Mouse (Mus musculus): Measurements from ENCODE around the gene Csrp1. TPM values are rescaled to one million over a fixed set of nuclear protein-coding genes. Genes with fewer than 3 reads are reported as not detected.

Gene Csrp1
- polyA plus RNA-seq, 2 experiments: 102 to 123 TPM

GRCm38 (mm10) chr1:135673423-135673822 lies 46.4 kb upstream of the Csrp1 start:
- Histone ChIP-seq H3K36me3 (ENCODE audit: control insufficient read depth, insufficient read depth, low read length) (no peaks in the 10 kb centered on the region), H3K9me3 (ENCODE audit: control insufficient read depth, low read length) (no peaks in the 10 kb centered on the region), H3K27ac (replicated peaks; ENCODE audit: low read depth, low read length) (no peak overlapping the region), H3K9ac (ENCODE audit: low read depth, low read length, severe bottlenecking) (no peak overlapping the region), H3K27me3 (ENCODE audit: control insufficient read depth, insufficient read depth, low read length) (no peaks in the 10 kb centered on the region), H3K4me2 (replicated peaks; ENCODE audit: low read depth, low read length, severe bottlenecking) (no peak overlapping the region), H3K4me1 (ENCODE audit: control insufficient read depth, insufficient read depth, low read length) (peaks cover 18% of the 10 kb centered on the region), H3K4me3 (replicated peaks; ENCODE audit: low read length) (no peak overlapping the region)
- ATAC-seq (ENCODE audit: low FRiP score, low read depth): no peak
- DNase-seq (ENCODE audit: low spot score): no peak
- no peak for TF ChIP-seq POLR2A (IDR thresholded peaks at IDR 0.05; ENCODE audit: borderline replicate concordance, extremely low read depth, insufficient read depth, insufficient read length)
- WGBS: 75% methylated on average over 14 of the region's 14 CpGs

GRCm38 (mm10) chr1:135675449-135676129 lies 44.3 kb upstream of the Csrp1 start:
- no peak for ATAC-seq (ENCODE audit: low FRiP score, low read depth)
- Histone ChIP-seq H3K9ac (ENCODE audit: low read depth, low read length, severe bottlenecking) (no peak overlapping the region), H3K4me1 (ENCODE audit: control insufficient read depth, insufficient read depth, low read length) (no peaks in the 10 kb centered on the region), H3K27me3 (ENCODE audit: control insufficient read depth, insufficient read depth, low read length) (no peaks in the 10 kb centered on the region), H3K4me2 (replicated peaks; ENCODE audit: low read depth, low read length, severe bottlenecking) (no peak overlapping the region), H3K9me3 (ENCODE audit: control insufficient read depth, low read length) (no peaks in the 10 kb centered on the region), H3K4me3 (replicated peaks; ENCODE audit: low read length) (no peak overlapping the region), H3K27ac (replicated peaks; ENCODE audit: low read depth, low read length) (no peak overlapping the region), H3K36me3 (ENCODE audit: control insufficient read depth, insufficient read depth, low read length) (no peaks in the 10 kb centered on the region)
- 61% methylated on average over 11 of the region's 11 CpGs for WGBS
- DNase-seq (ENCODE audit: low spot score): no peak
- TF ChIP-seq POLR2A (IDR thresholded peaks at IDR 0.05; ENCODE audit: borderline replicate concordance, extremely low read depth, insufficient read depth, insufficient read length): no peak

- no peak overlapping the region for H3K27ac ChIP-seq (replicated peaks; ENCODE audit: low read depth, low read length)
- no peaks in the 10 kb centered on the region for H3K36me3 ChIP-seq (ENCODE audit: control insufficient read depth, insufficient read depth, low read length)
- no peak overlapping the region for H3K4me3 ChIP-seq (replicated peaks; ENCODE audit: low read length)
- H3K9ac ChIP-seq (ENCODE audit: low read depth, low read length, severe bottlenecking): no peak overlapping the region
- H3K4me2 ChIP-seq (replicated peaks; ENCODE audit: low read depth, low read length, severe bottlenecking): no peak overlapping the region
- H3K9me3 ChIP-seq (ENCODE audit: control insufficient read depth, low read length): no peaks in the 10 kb centered on the region
- no peaks in the 10 kb centered on the region for H3K27me3 ChIP-seq (ENCODE audit: control insufficient read depth, insufficient read depth, low read length)
- no peak for DNase-seq (ENCODE audit: low spot score)
- ATAC-seq (ENCODE audit: low FRiP score, low read depth): no peak
- H3K4me1 ChIP-seq (ENCODE audit: control insufficient read depth, insufficient read depth, low read length): no peaks in the 10 kb centered on the region
- TF ChIP-seq POLR2A (IDR thresholded peaks at IDR 0.05; ENCODE audit: borderline replicate concordance, extremely low read depth, insufficient read depth, insufficient read length): no peak
- 87% methylated on average over 10 of the region's 10 CpGs for WGBS
Observed at GRCm38 (mm10) chr1:135676247-135676646, 43.6 kb upstream of the Csrp1 start.

- Histone ChIP-seq H3K36me3 (ENCODE audit: control insufficient read depth, insufficient read depth, low read length) (no peaks in the 10 kb centered on the region), H3K27ac (replicated peaks; ENCODE audit: low read depth, low read length) (no peak overlapping the region), H3K9me3 (ENCODE audit: control insufficient read depth, low read length) (no peaks in the 10 kb centered on the region), H3K4me3 (replicated peaks; ENCODE audit: low read length) (no peak overlapping the region), H3K4me1 (ENCODE audit: control insufficient read depth, insufficient read depth, low read length) (no peaks in the 10 kb centered on the region), H3K9ac (ENCODE audit: low read depth, low read length, severe bottlenecking) (no peak overlapping the region), H3K4me2 (replicated peaks; ENCODE audit: low read depth, low read length, severe bottlenecking) (no peak overlapping the region), H3K27me3 (ENCODE audit: control insufficient read depth, insufficient read depth, low read length) (no peaks in the 10 kb centered on the region)
- no peak for TF ChIP-seq POLR2A (IDR thresholded peaks at IDR 0.05; ENCODE audit: borderline replicate concordance, extremely low read depth, insufficient read depth, insufficient read length)
- WGBS: 54% methylated on average over 8 of the region's 8 CpGs
- ATAC-seq (ENCODE audit: low FRiP score, low read depth): no peak
- no peak for DNase-seq (ENCODE audit: low spot score)
Observed at GRCm38 (mm10) chr1:135676938-135677682, 42.8 kb upstream of the Csrp1 start.

- Histone ChIP-seq H3K27me3 (ENCODE audit: control insufficient read depth, insufficient read depth, low read length) (no peaks in the 10 kb centered on the region), H3K9ac (ENCODE audit: low read depth, low read length, severe bottlenecking) (no peak overlapping the region), H3K4me1 (ENCODE audit: control insufficient read depth, insufficient read depth, low read length) (no peaks in the 10 kb centered on the region), H3K36me3 (ENCODE audit: control insufficient read depth, insufficient read depth, low read length) (no peaks in the 10 kb centered on the region), H3K4me2 (replicated peaks; ENCODE audit: low read depth, low read length, severe bottlenecking) (no peak overlapping the region), H3K27ac (replicated peaks; ENCODE audit: low read depth, low read length) (no peak overlapping the region), H3K4me3 (replicated peaks; ENCODE audit: low read length) (no peak overlapping the region), H3K9me3 (ENCODE audit: control insufficient read depth, low read length) (no peaks in the 10 kb centered on the region)
- no peak for TF ChIP-seq POLR2A (IDR thresholded peaks at IDR 0.05; ENCODE audit: borderline replicate concordance, extremely low read depth, insufficient read depth, insufficient read length)
- ATAC-seq (ENCODE audit: low FRiP score, low read depth) (no peak), DNase-seq (ENCODE audit: low spot score) (no peak)
- 82% methylated on average over 6 of the region's 6 CpGs for WGBS
Observed at GRCm38 (mm10) chr1:135678145-135678544, 41.7 kb upstream of the Csrp1 start.

Measured in limb, embryonic 14.5 days (tissue).